Mouse (Mus musculus): ENCODE measurements around the gene Cdkal1. TPM values are rescaled to one million over a fixed set of nuclear protein-coding genes. Genes with fewer than 3 reads are reported as not detected.

Gene Cdkal1
- polyA plus RNA-seq, 1 experiment: 0.55 TPM

- no peak overlapping the region for H3K4me3 ChIP-seq (ENCODE audit: low read depth, low read length)
- 74% methylated on average over 3 of the region's 3 CpGs for WGBS
- no peaks in the 10 kb centered on the region for H3K27me3 ChIP-seq (ENCODE audit: control insufficient read depth, insufficient read depth, low read length)
- TF ChIP-seq CTCF (IDR thresholded peaks at IDR 0.05; ENCODE audit: extremely low read depth, insufficient read length, insufficient replicate concordance, low read depth, low read length) (no peak), POLR2A (IDR thresholded peaks at IDR 0.05; ENCODE audit: low read depth, low read length) (no peak)
- H3K27ac ChIP-seq (ENCODE audit: insufficient read depth, low read depth, low read length): no peak overlapping the region
- H3K4me1 ChIP-seq (ENCODE audit: control insufficient read depth, insufficient read depth, insufficient read length, low read length): no peaks in the 10 kb centered on the region
- no peaks in the 10 kb centered on the region for H3K36me3 ChIP-seq (ENCODE audit: control insufficient read depth, insufficient read depth, low read length)
Observed at GRCm38 (mm10) chr13:29483950-29484349, 371.5 kb downstream of the Cdkal1 start.

DNA sequence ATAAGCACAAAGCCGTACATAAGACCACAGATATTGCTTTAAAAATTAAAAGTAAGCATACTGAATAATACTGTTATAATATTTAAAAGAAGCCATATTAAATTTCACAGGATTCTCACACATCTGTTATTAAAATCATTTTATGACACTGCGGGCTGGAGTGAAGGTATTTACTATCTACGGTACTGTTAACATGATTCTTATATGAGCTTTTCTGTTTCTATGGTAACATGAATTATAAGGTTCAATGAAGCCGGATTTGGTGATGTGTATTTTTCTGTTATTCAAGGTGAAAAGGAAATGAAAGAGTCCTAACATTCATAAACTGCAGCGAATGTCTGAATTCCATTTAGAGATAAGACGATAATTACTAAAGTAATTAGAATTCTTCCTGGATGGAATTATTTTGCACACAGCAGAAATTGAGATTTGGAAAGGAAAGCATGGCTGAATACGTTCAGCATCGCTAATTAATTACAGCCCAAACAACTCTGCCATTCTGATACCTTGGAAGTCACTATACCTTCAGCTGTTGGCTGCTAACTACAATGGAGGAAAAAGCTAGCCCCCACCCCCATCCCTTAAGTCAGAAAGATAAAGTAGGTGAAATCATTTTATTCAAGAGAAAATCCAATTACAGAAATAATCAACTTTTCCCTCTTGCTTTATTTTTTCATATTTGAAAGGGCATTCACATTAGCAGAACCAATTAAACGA is 373.2 kb downstream of the Cdkal1 start:
- no peak overlapping the region for H3K27ac ChIP-seq (ENCODE audit: insufficient read depth, low read depth, low read length)
- H3K4me3 ChIP-seq (ENCODE audit: low read depth, low read length): no peak overlapping the region
- no peaks in the 10 kb centered on the region for H3K36me3 ChIP-seq (ENCODE audit: control insufficient read depth, insufficient read depth, low read length)
- no peaks in the 10 kb centered on the region for H3K27me3 ChIP-seq (ENCODE audit: control insufficient read depth, insufficient read depth, low read length)
- TF ChIP-seq CTCF (IDR thresholded peaks at IDR 0.05; ENCODE audit: extremely low read depth, insufficient read length, insufficient replicate concordance, low read depth, low read length) (no peak), POLR2A (IDR thresholded peaks at IDR 0.05; ENCODE audit: low read depth, low read length) (no peak)
- 85% methylated on average over 9 of the region's 9 CpGs for WGBS
- H3K4me1 ChIP-seq (ENCODE audit: control insufficient read depth, insufficient read depth, insufficient read length, low read length): no peaks in the 10 kb centered on the region

DNA sequence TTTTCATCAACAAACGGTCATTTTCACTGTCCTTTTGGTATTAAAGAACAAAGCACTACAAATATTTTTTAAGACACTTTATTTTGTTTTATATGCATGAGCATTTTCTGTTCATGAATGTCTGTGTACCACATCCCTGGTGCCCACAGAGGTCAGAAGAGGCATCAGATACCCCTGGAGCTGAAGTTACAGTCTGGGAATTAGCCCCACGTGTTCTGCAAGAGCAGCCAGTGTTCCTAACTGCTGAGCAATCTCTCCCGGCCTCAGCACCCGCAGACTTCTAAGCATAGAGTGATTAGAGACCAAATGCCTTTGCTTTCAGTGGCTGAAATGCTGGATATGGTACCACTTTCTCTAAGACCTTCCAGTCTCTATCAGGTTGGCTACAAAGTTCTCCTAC is 379.1 kb downstream of the Cdkal1 start:
- WGBS: 81% methylated on average over 4 of the region's 4 CpGs
- H3K27ac ChIP-seq (ENCODE audit: insufficient read depth, low read depth, low read length): no peak overlapping the region
- no peak overlapping the region for H3K4me3 ChIP-seq (ENCODE audit: low read depth, low read length)
- no peaks in the 10 kb centered on the region for H3K4me1 ChIP-seq (ENCODE audit: control insufficient read depth, insufficient read depth, insufficient read length, low read length)
- H3K27me3 ChIP-seq (ENCODE audit: control insufficient read depth, insufficient read depth, low read length): no peaks in the 10 kb centered on the region
- TF ChIP-seq CTCF (IDR thresholded peaks at IDR 0.05; ENCODE audit: extremely low read depth, insufficient read length, insufficient replicate concordance, low read depth, low read length): no peak
- no peak for TF ChIP-seq POLR2A (IDR thresholded peaks at IDR 0.05; ENCODE audit: low read depth, low read length)
- H3K36me3 ChIP-seq (ENCODE audit: control insufficient read depth, insufficient read depth, low read length): peaks cover 2% of the 10 kb centered on the region; the same call in 1 of the 2 replicates

GRCm38 (mm10) chr13:29474301-29474700 is 381.2 kb downstream of the Cdkal1 start:
- no peak for TF ChIP-seq CTCF (IDR thresholded peaks at IDR 0.05; ENCODE audit: extremely low read depth, insufficient read length, insufficient replicate concordance, low read depth, low read length)
- TF ChIP-seq POLR2A (IDR thresholded peaks at IDR 0.05; ENCODE audit: low read depth, low read length): no peak
- H3K4me3 ChIP-seq (ENCODE audit: low read depth, low read length): no peak overlapping the region
- no peaks in the 10 kb centered on the region for H3K27me3 ChIP-seq (ENCODE audit: control insufficient read depth, insufficient read depth, low read length)
- H3K36me3 ChIP-seq (ENCODE audit: control insufficient read depth, insufficient read depth, low read length): peaks cover 2% of the 10 kb centered on the region; the same call in 1 of the 2 replicates
- no peak overlapping the region for H3K27ac ChIP-seq (ENCODE audit: insufficient read depth, low read depth, low read length)
- H3K4me1 ChIP-seq (ENCODE audit: control insufficient read depth, insufficient read depth, insufficient read length, low read length): no peaks in the 10 kb centered on the region
- WGBS: 89% methylated on average over 9 of the region's 9 CpGs

DNA sequence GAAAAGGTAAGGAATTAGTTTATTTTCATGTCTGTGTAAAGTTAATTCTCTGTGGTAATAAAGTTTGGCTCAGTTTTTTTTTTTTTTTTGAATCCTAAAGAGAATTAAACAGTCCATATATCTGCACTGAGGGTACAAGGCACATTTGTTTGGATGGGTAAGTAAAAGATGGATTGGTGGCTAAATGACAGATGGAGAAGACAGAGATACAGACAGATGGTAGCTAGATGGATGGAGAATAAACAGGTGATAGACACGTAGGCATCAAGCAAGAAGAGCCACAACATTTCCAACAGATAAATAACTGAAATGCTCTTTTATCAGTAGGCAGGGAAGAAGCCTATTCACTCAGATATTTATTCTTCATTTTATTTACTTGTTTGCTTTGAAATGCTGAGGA is 381.7 kb downstream of the Cdkal1 start:
- 96% methylated on average over 1 of the region's 1 CpGs for WGBS
- TF ChIP-seq CTCF (IDR thresholded peaks at IDR 0.05; ENCODE audit: extremely low read depth, insufficient read length, insufficient replicate concordance, low read depth, low read length) (no peak), POLR2A (IDR thresholded peaks at IDR 0.05; ENCODE audit: low read depth, low read length) (no peak)
- Histone ChIP-seq H3K27ac (ENCODE audit: insufficient read depth, low read depth, low read length) (no peak overlapping the region), H3K36me3 (ENCODE audit: control insufficient read depth, insufficient read depth, low read length) (peaks cover 2% of the 10 kb centered on the region; the same call in 1 of the 2 replicates), H3K4me3 (ENCODE audit: low read depth, low read length) (no peak overlapping the region), H3K4me1 (ENCODE audit: control insufficient read depth, insufficient read depth, insufficient read length, low read length) (no peaks in the 10 kb centered on the region), H3K27me3 (ENCODE audit: control insufficient read depth, insufficient read depth, low read length) (no peaks in the 10 kb centered on the region)

GRCm38 (mm10) chr13:29462271-29462670 is 393.2 kb downstream of the Cdkal1 start:
- H3K27me3 ChIP-seq (ENCODE audit: control insufficient read depth, insufficient read depth, low read length): no peaks in the 10 kb centered on the region
- no peak overlapping the region for H3K4me3 ChIP-seq (ENCODE audit: low read depth, low read length)
- TF ChIP-seq CTCF (IDR thresholded peaks at IDR 0.05; ENCODE audit: extremely low read depth, insufficient read length, insufficient replicate concordance, low read depth, low read length) (no peak), POLR2A (IDR thresholded peaks at IDR 0.05; ENCODE audit: low read depth, low read length) (no peak)
- H3K27ac ChIP-seq (ENCODE audit: insufficient read depth, low read depth, low read length): no peak overlapping the region
- 81% methylated on average over 6 of the region's 6 CpGs for WGBS
- H3K4me1 ChIP-seq (ENCODE audit: control insufficient read depth, insufficient read depth, insufficient read length, low read length): no peaks in the 10 kb centered on the region
- no peaks in the 10 kb centered on the region for H3K36me3 ChIP-seq (ENCODE audit: control insufficient read depth, insufficient read depth, low read length)

DNA sequence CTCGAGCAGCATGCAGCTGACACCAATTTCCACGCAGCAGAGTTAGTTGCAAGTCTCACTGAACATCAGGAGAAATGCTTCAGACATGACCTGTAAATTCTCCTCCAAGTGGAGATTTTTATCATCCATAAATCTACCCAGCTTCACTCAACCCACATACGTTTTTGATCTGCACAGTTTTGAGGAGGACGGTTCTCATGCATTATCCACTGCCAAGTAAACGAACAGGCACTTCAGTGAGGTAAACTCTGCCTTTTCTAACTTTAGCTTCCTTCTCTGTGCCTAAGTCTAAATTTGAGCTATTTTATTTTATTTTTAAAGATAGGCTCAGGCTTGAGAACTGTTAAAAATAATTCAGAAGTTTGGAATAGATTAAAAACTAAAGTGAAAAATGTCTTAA is 394.7 kb downstream of the Cdkal1 start:
- Histone ChIP-seq H3K27me3 (ENCODE audit: control insufficient read depth, insufficient read depth, low read length) (no peaks in the 10 kb centered on the region), H3K36me3 (ENCODE audit: control insufficient read depth, insufficient read depth, low read length) (no peaks in the 10 kb centered on the region), H3K27ac (ENCODE audit: insufficient read depth, low read depth, low read length) (no peak overlapping the region), H3K4me1 (ENCODE audit: control insufficient read depth, insufficient read depth, insufficient read length, low read length) (no peaks in the 10 kb centered on the region), H3K4me3 (ENCODE audit: low read depth, low read length) (no peak overlapping the region)
- WGBS: 82% methylated on average over 5 of the region's 5 CpGs
- TF ChIP-seq CTCF (IDR thresholded peaks at IDR 0.05; ENCODE audit: extremely low read depth, insufficient read length, insufficient replicate concordance, low read depth, low read length) (no peak), POLR2A (IDR thresholded peaks at IDR 0.05; ENCODE audit: low read depth, low read length) (no peak)

Data from small intestine, adult 2 months (tissue).